Mouse (Mus musculus) spleen, adult 2 months (tissue): ENCODE measurements around the gene Brms1.

Experiments
- CTCF ChIP-seq: fragments of 200-500 bp; IDR thresholded peaks from 2 replicates; pipeline ENCODE4 v1.5.1; 2011; ENCODE audit warnings: mild to moderate bottlenecking, inconsistent platforms; ENCODE audit not compliant: insufficient read depth, insufficient read length, insufficient replicate concordance; ENCODE audit errors: extremely low read depth
- POLR2A ChIP-seq: fragments of 200-500 bp; IDR thresholded peaks from 2 replicates; pipeline ENCODE4 v1.6.1; 2011; ENCODE audit warnings: low read depth, low read length, inconsistent platforms

DNA sequence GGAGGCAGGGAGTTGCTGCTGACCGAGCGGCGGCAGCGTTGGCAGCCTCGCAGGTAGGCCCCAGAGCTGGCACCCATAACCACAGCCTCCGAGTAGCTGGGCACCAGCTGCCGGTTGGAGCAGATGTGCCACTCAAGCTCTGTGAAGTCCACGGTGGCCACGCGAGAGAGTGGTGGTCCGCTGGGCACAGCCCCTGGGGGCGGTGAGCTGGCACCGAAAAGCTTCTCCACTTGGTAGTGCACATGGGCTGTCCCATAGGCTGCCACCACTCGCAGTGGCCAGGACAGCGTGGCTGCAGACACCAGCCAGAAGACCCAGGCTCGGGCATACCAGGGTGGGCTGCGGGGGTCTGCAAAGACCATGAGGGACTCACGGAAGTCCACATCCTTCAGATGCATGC lies 40.9 kb downstream of the Brms1 start:
- TF ChIP-seq CTCF (no peak), POLR2A (no peak)
